Mouse (Mus musculus) bone marrow macrophage, adult 2 months (primary cell): ENCODE results near the gene Sptssa. TPM values are rescaled to one million over a fixed set of nuclear protein-coding genes. Genes with fewer than 3 reads are reported as not detected.

Experiments
- H3K27ac ChIP-seq: 2 replicates; pipeline ENCODE4 v1.5.1; 2012; ENCODE audit warnings: low read depth, low read length; ENCODE audit not compliant: insufficient read depth
- H3K4me1 ChIP-seq: 2 replicates; pipeline ENCODE4 v1.6.1; 2012; ENCODE audit warnings: low read length; ENCODE audit not compliant: control insufficient read depth, insufficient read depth
- H3K4me3 ChIP-seq: 2 replicates; pipeline ENCODE4 v1.5.1; 2012; ENCODE audit warnings: mild to moderate bottlenecking, low read length, moderate library complexity; ENCODE audit not compliant: insufficient read depth
- CTCF ChIP-seq: IDR thresholded peaks from 2 replicates; pipeline ENCODE4 v1.5.1; 2012; ENCODE audit warnings: low read depth, mild to moderate bottlenecking, low read length, moderate library complexity
- POLR2A ChIP-seq: IDR thresholded peaks from 2 replicates; pipeline ENCODE4 v1.6.1; 2012; ENCODE audit warnings: mild to moderate bottlenecking, low read depth, low read length, borderline replicate concordance
- polyA plus RNA-seq: library from polyadenylated mRNA; stranded (reverse); fragments of >200 nt; gene quantifications from 2 replicates; pipeline ENCODE4 v1.2.4, GENCODE M21; 2012; ENCODE audit not compliant: missing spikeins, insufficient read depth, insufficient read length

Gene Sptssa
- polyA plus RNA-seq, 1 experiment = 239 TPM

DNA sequence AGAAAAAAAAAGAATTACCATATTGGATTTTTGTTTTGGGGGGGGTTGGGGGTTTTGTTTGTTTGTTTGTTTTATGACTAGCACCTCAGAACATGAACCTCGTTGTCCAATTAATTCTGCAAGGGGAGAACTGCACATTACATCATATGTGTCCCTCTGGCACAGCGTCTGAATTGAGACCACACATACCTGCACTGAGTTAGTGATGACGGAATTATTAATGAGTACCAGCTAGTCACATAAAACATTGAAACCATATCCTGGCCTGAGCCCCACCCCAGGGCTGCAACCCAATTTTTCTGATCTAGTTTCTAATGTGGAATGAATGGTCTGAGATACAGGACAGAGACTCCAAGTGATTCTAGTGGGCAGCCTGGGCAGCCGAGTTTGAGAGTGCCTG, 59.7 kb downstream of the Sptssa start:
- Histone ChIP-seq H3K4me1 (peaks cover 4% of the 10 kb centered on the region; the same call in 1 of the 2 replicates), H3K27ac (no peak overlapping the region), H3K4me3 (no peak overlapping the region)
- TF ChIP-seq POLR2A = no peak
- TF ChIP-seq CTCF = no peak

Other genes with a start within 250 kb of the Sptssa start
- gene Eapp, start 39.3 kb upstream of the Sptssa start, polyA plus RNA-seq = 45.7 and 58.2 TPM in 2 replicates
- gene Snx6, start 139.1 kb upstream of the Sptssa start, polyA plus RNA-seq = 77.3 and 89.8 TPM in 2 replicates
- 24.3 and 33.5 TPM in 2 replicates for gene Cfl2, start 206.3 kb upstream of the Sptssa start, polyA plus RNA-seq